Mouse (Mus musculus) lung, adult 2 months (tissue): Measurements from ENCODE around the gene Dhdh.

ENCODE experiments used
- CTCF ChIP-seq: fragments of 200-500 bp; IDR thresholded peaks from 2 replicates; pipeline ENCODE4 v1.5.1; 2011; ENCODE audit warnings: mild to moderate bottlenecking, low read length, control low read depth; ENCODE audit not compliant: insufficient read depth
- POLR2A ChIP-seq: fragments of 200-500 bp; IDR thresholded peaks from 2 replicates; pipeline ENCODE4 v1.6.1; 2011; ENCODE audit warnings: low read depth, mild to moderate bottlenecking, control low read depth, low read length, borderline replicate concordance; ENCODE audit errors: extremely low read depth

- TF ChIP-seq CTCF, result no peak
- TF ChIP-seq POLR2A, result no peak
Measured at GRCm38 (mm10) chr7:45426556-45426955, 62.0 kb downstream of the Dhdh start.
